Mouse (Mus musculus) stomach, embryonic 14.5 days (tissue): ENCODE data around the gene Tm9sf4. TPM values are rescaled to one million over a fixed set of nuclear protein-coding genes. Genes with fewer than 3 reads are reported as not detected.

Source experiments
- ATAC-seq: fragments of 200-750 bp; cut with Nextera tagmentation; 2 replicates; pipeline ENCODE4 v1.8.0; 2017; ENCODE audit warnings: low read depth, moderate TSS enrichment; ENCODE audit not compliant: insufficient number of reproducible peaks, insufficient read depth, low FRiP score
- H3K27ac ChIP-seq: fragments of 300-500 bp; sonication (generic); 2 replicates; pipeline ENCODE4 v1.5.1; 2014; ENCODE audit warnings: mild to moderate bottlenecking, low read length, moderate library complexity, mixed read lengths
- H3K27me3 ChIP-seq: fragments of 300-500 bp; sonication (generic); 2 replicates; pipeline ENCODE4 v1.6.1; 2014; ENCODE audit warnings: low read length, control low read depth, mixed read lengths; ENCODE audit not compliant: control insufficient read depth, insufficient read depth
- H3K36me3 ChIP-seq: fragments of 300-500 bp; sonication (generic); 2 replicates; pipeline ENCODE4 v1.6.1; 2014; ENCODE audit warnings: mild to moderate bottlenecking, control low read depth, low read length, moderate library complexity, mixed read lengths; ENCODE audit not compliant: control insufficient read depth, insufficient read depth
- H3K4me1 ChIP-seq: fragments of 300-500 bp; sonication (generic); 2 replicates; pipeline ENCODE4 v1.6.1; 2014; ENCODE audit warnings: low read length, control low read depth, mixed read lengths; ENCODE audit not compliant: control insufficient read depth, insufficient read depth
- H3K4me2 ChIP-seq: fragments of 300-500 bp; sonication (generic); replicated peaks from 2 replicates; pipeline ENCODE4 v1.6.1; 2014; ENCODE audit warnings: low read depth, low read length, control low read depth
- H3K4me3 ChIP-seq: fragments of 300-500 bp; sonication (generic); 2 replicates; pipeline ENCODE4 v1.5.1; 2014; ENCODE audit warnings: low read depth, low read length, control low read depth
- H3K9ac ChIP-seq: fragments of 300-500 bp; sonication (generic); replicated peaks from 2 replicates; pipeline ENCODE4 v1.6.1; 2014; ENCODE audit warnings: low read depth, mild to moderate bottlenecking, control low read depth, low read length, moderate library complexity, mixed read lengths
- H3K9me3 ChIP-seq: fragments of 300-500 bp; sonication (generic); 2 replicates; pipeline ENCODE4 v1.6.1; 2016; ENCODE audit warnings: low read depth, low read length, control low read depth; ENCODE audit not compliant: control insufficient read depth
- WGBS: fragments of 180-500 bp; shearing (Covaris S2); extraction: QIAGEN DNeasy Blood & Tissue Kit; methylation state at CpG from one replicate; pipeline ENCODE4 v1.1.7; 2014; 5-methylcytosine and 5-hydroxymethylcytosine counted together
- polyA plus RNA-seq: library from polyadenylated mRNA; unstranded; fragments of >200 nt; fragmentation: Nextera tagmentation; extraction: Ambion mirVana; gene quantifications from 2 replicates; pipeline ENCODE4 v1.2.1, GENCODE M21; 2014

The Tm9sf4 gene
- polyA plus RNA-seq, 1 experiment from 2014 or later = 92.1 TPM

DNA sequence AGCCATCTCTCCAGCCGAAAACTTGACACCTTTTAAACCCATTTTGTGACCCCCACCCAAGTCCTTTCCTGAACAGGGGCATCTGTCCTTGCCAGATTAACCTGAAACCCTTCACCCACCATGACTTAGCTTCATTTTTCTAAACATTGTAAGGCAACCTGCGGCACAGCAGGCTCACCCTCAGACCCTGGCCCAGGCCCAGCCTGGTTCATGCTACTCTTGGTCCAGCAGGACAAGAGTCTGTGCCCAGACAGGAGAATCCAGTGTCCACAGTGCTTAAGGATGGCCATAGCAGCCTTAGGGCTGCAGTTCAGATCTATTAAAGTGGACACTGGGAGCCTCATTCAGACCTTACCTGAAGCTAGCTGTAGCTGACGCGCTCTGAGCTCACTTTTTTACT lies 52.2 kb downstream of the Tm9sf4 start:
- no peak overlapping the region for H3K4me2 ChIP-seq
- peaks cover 16% of the 10 kb centered on the region for H3K36me3 ChIP-seq
- 81% methylated on average over 4 of the region's 4 CpGs for WGBS
- ATAC-seq = no peak
- no peaks in the 10 kb centered on the region for H3K9me3 ChIP-seq
- no peak overlapping the region for H3K27ac ChIP-seq
- no peaks in the 10 kb centered on the region for H3K27me3 ChIP-seq
- no peak overlapping the region for H3K9ac ChIP-seq
- H3K4me1 ChIP-seq = no peaks in the 10 kb centered on the region
- H3K4me3 ChIP-seq = no peak overlapping the region

DNA sequence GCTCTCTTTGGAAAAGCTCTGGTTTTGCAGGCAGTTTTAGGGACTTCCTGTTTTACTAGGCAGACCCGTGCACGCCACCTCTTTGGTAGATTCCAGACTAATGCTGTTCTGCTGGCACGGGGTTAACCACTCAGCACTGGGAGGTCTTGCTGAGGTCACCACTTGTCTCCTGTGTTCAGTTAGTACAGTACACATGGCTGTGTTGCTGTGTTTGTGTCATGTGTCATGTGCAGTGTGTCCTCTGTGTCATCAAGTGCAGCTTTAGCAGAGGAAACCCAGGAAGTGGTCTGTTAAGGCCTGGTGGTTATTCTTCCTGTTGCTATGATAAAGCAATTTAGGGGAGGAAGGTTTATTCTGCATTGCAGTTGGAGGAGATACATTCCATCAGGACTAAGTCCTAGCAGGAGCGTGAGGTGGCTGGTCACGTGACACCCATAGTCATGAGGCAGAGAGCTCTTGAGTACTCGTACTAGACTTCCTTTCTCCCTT lies 53.7 kb downstream of the Tm9sf4 start:
- no peaks in the 10 kb centered on the region for H3K4me1 ChIP-seq
- no peak overlapping the region for H3K4me2 ChIP-seq
- no peaks in the 10 kb centered on the region for H3K9me3 ChIP-seq
- H3K4me3 ChIP-seq = no peak overlapping the region
- no peak overlapping the region for H3K9ac ChIP-seq
- no peak overlapping the region for H3K27ac ChIP-seq
- H3K27me3 ChIP-seq = no peaks in the 10 kb centered on the region
- ATAC-seq = no peak
- WGBS = 59% methylated on average over 6 of the region's 6 CpGs
- peaks cover 2% of the 10 kb centered on the region for H3K36me3 ChIP-seq

DNA sequence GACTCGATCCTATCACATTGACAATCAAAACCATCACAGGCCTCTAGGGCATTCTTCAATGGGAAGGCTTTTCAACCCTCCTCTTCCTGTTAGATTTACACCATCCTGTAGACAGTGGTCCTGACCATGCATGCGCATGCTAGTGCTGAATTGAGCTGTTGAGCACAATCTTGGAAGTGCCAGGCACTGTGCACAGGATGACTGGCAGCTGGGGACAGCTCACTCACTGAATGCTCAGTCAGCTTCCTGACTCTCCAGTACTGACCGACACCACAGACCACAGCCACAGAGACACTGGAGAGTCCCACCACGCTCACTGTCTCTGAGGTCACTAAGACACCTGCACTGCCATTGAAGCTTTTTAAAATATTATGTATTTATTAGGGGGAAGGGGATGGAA lies 54.3 kb downstream of the Tm9sf4 start:
- no peak for ATAC-seq
- Histone ChIP-seq H3K4me1 (no peaks in the 10 kb centered on the region), H3K36me3 (no peaks in the 10 kb centered on the region), H3K4me2 (no peak overlapping the region), H3K27me3 (no peaks in the 10 kb centered on the region), H3K9ac (no peak overlapping the region), H3K9me3 (no peaks in the 10 kb centered on the region), H3K27ac (no peak overlapping the region), H3K4me3 (no peak overlapping the region)
- WGBS = 83% methylated on average over 4 of the region's 4 CpGs

DNA sequence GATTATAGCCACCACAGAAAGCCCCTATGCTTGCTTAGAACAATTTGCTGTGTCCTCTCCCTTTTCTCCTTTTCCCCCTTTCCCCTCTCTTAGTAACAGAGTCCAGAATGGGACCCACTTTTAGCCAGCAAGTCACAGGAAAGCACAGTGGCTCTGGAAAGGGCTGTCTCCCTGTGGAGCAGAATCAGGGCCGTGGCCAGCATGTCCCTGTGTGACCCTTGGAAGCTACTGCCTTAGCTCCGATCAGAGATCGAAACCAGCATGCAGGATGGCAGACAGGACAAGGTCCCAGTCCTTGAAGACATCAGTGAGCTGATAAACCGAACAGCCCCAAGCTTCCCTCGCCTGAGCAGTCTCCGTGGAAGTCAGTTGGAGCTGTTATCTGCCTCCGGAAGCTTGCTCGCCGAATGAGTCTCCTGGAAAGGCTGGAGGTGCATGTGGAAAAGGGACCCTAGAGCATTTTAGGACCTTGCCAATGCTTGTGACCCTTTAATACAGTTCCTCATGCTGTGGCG lies 56.8 kb downstream of the Tm9sf4 start:
- 83% methylated on average over 10 of the region's 10 CpGs for WGBS
- H3K4me1 ChIP-seq = no peaks in the 10 kb centered on the region
- no peak overlapping the region for H3K4me3 ChIP-seq
- H3K36me3 ChIP-seq = no peaks in the 10 kb centered on the region
- H3K9me3 ChIP-seq = no peaks in the 10 kb centered on the region
- no peak for ATAC-seq
- no peak overlapping the region for H3K27ac ChIP-seq
- no peaks in the 10 kb centered on the region for H3K27me3 ChIP-seq
- no peak overlapping the region for H3K9ac ChIP-seq
- H3K4me2 ChIP-seq = no peak overlapping the region

DNA sequence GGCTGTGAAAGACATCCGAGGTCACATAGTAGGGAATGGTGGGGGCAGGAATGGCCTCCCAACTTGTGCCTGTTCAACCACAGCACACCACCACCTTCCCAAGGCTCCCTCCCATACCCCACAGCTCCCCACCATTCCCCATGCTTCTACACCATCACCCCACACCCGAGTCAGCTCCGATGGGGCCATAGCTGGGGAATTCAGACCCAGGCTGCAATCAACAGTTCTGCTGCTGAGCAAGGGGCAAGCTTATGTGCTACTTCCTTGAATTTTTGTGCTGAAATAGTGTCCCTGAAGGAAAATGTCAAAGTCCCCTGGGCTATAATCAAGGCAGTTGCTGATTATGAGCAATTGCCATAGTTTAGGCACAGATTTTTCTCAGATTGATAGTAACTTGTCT lies 57.4 kb downstream of the Tm9sf4 start:
- Histone ChIP-seq H3K27ac (no peak overlapping the region), H3K4me1 (no peaks in the 10 kb centered on the region), H3K27me3 (no peaks in the 10 kb centered on the region), H3K4me3 (no peak overlapping the region), H3K9me3 (no peaks in the 10 kb centered on the region), H3K4me2 (no peak overlapping the region), H3K9ac (no peak overlapping the region), H3K36me3 (no peaks in the 10 kb centered on the region)
- WGBS = 77% methylated on average over 3 of the region's 3 CpGs
- ATAC-seq = no peak

DNA sequence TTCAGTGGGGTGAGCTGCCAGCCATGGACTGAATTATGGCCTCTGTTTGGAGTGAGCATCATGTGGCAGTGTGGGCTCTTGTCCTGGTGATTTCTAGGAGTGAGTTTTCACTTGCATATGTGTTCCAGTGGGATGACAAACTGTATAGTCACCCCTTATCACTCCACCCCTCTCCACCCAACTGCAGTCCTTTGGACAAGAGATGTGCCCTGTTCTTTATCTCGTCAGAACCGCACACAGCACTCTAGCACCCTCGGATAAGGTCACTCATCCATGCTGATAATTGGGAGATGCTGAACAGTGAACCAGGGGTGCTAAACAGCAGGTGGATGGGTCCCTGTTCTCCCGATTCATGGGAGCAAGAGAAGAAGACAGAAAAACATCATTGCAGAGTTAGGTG lies 60.5 kb downstream of the Tm9sf4 start:
- Histone ChIP-seq H3K9ac (no peak overlapping the region), H3K9me3 (no peaks in the 10 kb centered on the region), H3K27me3 (no peaks in the 10 kb centered on the region), H3K4me3 (no peak overlapping the region), H3K36me3 (no peaks in the 10 kb centered on the region), H3K27ac (no peak overlapping the region), H3K4me2 (no peak overlapping the region), H3K4me1 (peaks cover 3% of the 10 kb centered on the region; the same call in 1 of the 2 replicates)
- WGBS = 78% methylated on average over 4 of the region's 4 CpGs
- no peak; the same call in 1 of the 2 replicates for ATAC-seq

DNA sequence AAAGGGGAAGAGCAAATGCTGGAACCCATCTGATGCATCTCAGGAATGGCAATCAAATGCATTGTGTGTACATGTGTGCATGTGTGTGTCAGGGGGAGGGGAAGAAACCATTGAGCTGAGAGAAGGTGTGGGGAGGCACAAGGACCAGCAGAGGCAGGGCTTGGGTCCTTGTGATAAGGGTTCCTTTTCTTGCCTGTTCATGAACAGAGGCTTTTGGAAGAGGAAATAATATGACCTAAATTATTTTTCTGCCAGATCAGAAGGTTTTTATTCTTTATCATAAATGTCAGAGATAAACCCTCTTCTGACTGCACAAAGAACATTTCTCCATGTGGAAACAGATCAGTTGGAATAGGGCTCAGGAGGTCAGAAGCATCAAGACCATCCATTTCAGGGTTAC lies 61.0 kb downstream of the Tm9sf4 start:
- no peak overlapping the region for H3K4me3 ChIP-seq
- ATAC-seq = no peak

DNA sequence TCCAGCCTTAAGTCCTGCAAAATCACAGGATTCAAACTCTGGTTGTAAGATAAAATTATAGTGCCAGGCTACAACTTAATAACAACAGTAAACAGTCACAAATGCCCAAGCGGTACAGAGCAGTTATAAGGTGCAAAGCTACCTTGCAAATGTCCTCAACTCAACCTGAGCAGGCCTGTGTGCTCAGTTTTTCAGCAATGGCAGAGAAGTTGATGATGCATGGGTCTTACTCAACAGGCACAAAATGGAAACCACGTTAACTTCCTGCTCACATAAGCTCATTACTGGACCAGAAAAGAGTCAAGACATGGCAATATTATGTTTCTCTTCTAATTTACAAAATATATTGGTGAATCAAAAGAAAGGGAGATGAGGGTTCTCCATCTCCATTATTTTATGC lies 61.5 kb downstream of the Tm9sf4 start:
- Histone ChIP-seq H3K36me3 (no peaks in the 10 kb centered on the region; the same call in 1 of the 2 replicates), H3K27ac (no peak overlapping the region), H3K27me3 (no peaks in the 10 kb centered on the region), H3K4me2 (no peak overlapping the region), H3K9ac (no peak overlapping the region), H3K9me3 (no peaks in the 10 kb centered on the region), H3K4me3 (no peak overlapping the region), H3K4me1 (peaks cover 3% of the 10 kb centered on the region; the same call in 1 of the 2 replicates)
- ATAC-seq = no peak
- 92% methylated on average over 2 of the region's 2 CpGs for WGBS

More for the DNA sequence above, 61.0 kb downstream of the Tm9sf4 start:
- H3K36me3 ChIP-seq = no peaks in the 10 kb centered on the region
- H3K9ac ChIP-seq = no peak overlapping the region
- no peak overlapping the region for H3K4me2 ChIP-seq
- no peaks in the 10 kb centered on the region for H3K27me3 ChIP-seq
- peaks cover 3% of the 10 kb centered on the region; the same call in 1 of the 2 replicates for H3K4me1 ChIP-seq
- no peak overlapping the region for H3K27ac ChIP-seq
- H3K9me3 ChIP-seq = no peaks in the 10 kb centered on the region
